Mouse (Mus musculus): Measurements from ENCODE around the gene Jak1.

- no peak for TF ChIP-seq CTCF (IDR thresholded peaks at IDR 0.05; ENCODE audit: borderline replicate concordance, control insufficient read depth, extremely low read depth, insufficient read depth, low read length, poor library complexity)
- TF ChIP-seq POLR2A (IDR thresholded peaks at IDR 0.05; ENCODE audit: control insufficient read depth, extremely low read depth, insufficient read depth, low read length, poor library complexity): no peak
These were observed 8.4 kb downstream of the Jak1 start for GRCm38 (mm10) chr4:101256526-101257210.

All from thymus, adult 2 months (tissue).